Mouse (Mus musculus) splenic B cell, adult 2 months (primary cell): ENCODE results near the gene Gm28557.
"Not testable (repeated sequence)": the region's sequence is repeated elsewhere in the genome, so short reads cannot be mapped to it uniquely, and the experiment has no call there.

ENCODE experiments used
- DNase-seq: peaks from one replicate; pipeline ENCODE4 v3.0.0-alpha.2; 2011; ENCODE audit warnings: low read depth, low spot score
- H3K27me3 ChIP-seq: 2 replicates; pipeline ENCODE4 v1.6.1; 2012; ENCODE audit warnings: mild to moderate bottlenecking, low read length, moderate library complexity, mixed read lengths; ENCODE audit not compliant: control insufficient read depth, poor library complexity, insufficient read depth, severe bottlenecking
- H3K36me3 ChIP-seq: 2 replicates; pipeline ENCODE4 v1.6.1; 2012; ENCODE audit warnings: mild to moderate bottlenecking, low read length, moderate library complexity, mixed read lengths; ENCODE audit not compliant: control insufficient read depth, poor library complexity, insufficient read depth, severe bottlenecking

Gm28557 gene

DNA sequence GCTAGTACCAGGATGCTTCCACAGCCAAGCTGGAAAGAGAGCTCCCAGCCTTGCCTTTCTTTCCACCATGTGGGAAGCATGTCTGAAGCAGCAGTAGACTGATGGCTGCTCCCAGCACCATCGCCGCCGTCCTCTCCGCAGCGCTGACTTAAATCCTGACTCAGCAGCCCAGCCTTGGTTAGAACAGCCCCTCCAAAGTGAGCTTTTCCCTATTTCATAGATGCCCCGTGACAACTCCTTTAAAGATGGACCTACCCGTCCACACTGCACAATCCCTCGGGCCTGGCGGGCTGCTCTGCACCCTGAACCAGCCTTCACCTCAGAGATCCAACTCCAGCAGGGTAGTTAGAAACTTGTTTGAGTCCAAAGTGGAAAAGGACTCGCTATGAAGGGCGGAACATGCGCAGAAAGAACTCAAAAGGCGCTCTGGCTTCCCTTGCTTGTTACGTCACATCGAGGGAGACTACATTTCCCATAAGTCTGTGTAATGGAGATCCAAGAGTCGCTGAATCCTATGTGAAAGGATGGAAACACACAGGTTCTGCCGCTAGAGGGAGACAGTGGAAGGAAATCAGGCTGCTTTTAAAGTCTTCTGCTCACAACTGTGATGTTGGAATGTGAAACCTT, at the start of gene Gm28557:
TSS of gene Gm28557 (minus strand) at position 411 of the 627 bp plus-strand sequence.
- Histone ChIP-seq H3K36me3 (no peaks in the 10 kb centered on the region), H3K27me3 (no peaks in the 10 kb centered on the region)
- DNase-seq = peak; percentile 97

DNA sequence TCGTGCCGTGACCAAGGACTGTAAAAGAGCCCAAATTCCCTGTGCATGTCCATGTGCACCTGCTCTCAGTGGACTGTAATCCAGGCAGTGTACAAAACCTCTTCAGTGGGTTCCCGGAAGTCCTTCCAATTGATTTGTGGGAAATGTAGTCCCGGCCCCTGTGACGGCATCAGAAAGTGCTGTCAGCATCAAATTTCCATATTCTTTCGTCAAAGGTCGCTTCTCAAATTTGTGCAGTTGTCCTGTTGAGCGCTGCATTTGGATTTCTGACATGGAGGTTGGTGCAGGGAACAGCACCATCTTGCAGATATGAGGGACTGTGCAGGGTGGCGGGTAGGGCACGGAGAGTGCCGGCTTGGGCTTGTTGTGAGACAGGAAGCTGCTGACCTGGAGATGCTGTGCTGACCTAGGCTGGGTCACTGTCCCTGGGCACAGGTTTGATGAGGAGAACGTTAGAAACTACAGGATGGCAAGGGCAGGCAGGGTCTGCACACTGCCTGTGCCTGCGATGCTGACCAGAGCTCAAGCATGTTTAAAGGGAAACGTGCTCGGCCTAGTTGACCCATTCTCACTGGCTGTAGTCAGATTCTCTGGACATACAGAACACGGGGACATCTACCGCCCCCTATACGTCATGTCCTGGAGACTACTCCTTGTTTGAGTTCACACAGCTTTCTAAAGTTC, 19.8 kb upstream of the Gm28557 start:
- DNase-seq = peak; percentile 88
- Histone ChIP-seq H3K27me3 (no peaks in the 10 kb centered on the region), H3K36me3 (no peaks in the 10 kb centered on the region)

DNA sequence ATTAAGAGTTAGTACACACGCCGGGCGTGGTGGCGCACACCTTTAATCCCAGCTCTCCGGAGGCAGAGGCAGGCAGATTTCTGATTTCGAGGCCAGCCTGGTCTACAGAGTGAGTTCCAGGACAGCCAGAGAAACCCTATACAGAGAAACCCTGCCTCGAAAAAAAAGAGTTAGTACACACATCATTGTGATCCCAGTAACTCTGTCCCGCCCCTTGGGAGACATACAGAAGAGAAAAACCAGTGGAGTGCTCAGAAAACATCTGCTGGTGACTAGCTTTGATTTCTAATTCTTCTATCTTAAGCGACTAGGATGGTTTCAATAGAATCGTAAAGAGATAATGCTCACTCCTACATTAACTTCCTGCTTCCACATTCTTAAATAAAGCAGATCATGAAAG, 19.1 kb upstream of the Gm28557 start:
- H3K36me3 ChIP-seq, H3K27me3 ChIP-seq, DNase-seq: not testable (repeated sequence)

DNA sequence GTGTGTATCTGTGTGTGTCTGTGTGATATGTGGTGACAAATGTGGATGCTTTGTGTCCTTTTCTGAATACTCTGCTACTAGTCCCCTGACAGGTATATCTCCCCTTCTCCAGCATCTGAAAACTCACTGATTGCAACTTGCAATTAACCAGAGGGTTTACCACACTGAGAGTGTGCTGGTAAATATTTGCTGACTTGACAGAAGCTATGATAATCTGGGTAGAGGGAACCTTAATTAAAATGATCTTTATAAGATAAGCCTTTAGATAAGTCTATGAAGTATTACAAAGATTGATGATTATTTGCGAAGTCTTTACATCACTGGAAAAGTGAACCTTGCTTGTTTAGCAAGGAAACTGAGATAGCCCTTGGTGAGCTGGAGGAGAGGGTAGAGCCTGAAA, 16.1 kb upstream of the Gm28557 start:
- no peak for DNase-seq
- H3K27me3 ChIP-seq = no peaks in the 10 kb centered on the region

DNA sequence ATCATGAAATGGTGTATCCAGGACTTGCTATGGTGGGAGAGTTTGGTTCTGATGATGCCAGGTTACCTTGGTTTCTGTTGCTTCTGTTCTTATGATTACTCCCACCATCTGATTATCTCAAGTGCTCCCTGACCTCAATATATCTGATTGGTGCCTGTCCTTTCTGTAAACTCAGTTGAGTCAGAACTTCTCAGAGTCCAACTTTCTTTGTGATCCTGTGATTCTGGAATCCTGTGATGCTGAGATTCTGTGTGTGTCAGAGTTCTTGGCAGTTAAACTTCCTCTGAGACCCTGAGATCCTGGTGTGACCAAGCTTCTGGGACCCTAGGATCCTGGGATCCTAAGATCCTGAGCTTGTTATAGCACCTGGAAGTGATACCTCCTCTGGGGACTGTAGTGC, 13.0 kb upstream of the Gm28557 start, which contains the start of gene Zfp759:
TSS of gene Zfp759 (plus strand) at position 301 of the 400 bp plus-strand sequence.
- not testable (repeated sequence) for DNase-seq

More for the DNA sequence above, 16.1 kb upstream of the Gm28557 start:
- no peaks in the 10 kb centered on the region for H3K36me3 ChIP-seq

DNA sequence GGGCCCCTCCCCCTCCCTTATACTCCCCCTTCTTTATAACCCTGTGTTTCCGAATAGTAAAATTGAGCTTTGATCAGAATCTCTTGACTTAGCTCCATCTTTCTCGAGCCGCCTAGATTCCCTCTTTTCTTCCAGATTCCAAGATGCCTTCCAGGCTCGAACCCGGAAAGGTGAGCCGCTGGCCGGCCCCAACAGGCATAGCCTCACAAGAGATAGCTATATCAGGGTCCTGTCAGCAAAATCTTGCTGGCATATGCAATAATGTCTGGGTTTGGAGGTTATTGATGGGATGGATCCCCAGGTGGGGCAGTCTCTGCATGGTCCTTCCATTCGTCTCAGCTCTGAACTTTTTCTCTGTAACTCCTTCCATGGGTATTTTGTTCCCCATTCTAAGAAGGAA, 7.8 kb upstream of the Gm28557 start, which contains the start of gene Rslcan18:
TSS of gene Rslcan18 (minus strand) at position 101 of the 400 bp plus-strand sequence.
- H3K36me3 ChIP-seq, H3K27me3 ChIP-seq, DNase-seq: not testable (repeated sequence)

More for the DNA sequence above, 13.0 kb upstream of the Gm28557 start, which contains the start of gene Zfp759:
- not testable (repeated sequence) for H3K27me3 ChIP-seq, H3K36me3 ChIP-seq

DNA sequence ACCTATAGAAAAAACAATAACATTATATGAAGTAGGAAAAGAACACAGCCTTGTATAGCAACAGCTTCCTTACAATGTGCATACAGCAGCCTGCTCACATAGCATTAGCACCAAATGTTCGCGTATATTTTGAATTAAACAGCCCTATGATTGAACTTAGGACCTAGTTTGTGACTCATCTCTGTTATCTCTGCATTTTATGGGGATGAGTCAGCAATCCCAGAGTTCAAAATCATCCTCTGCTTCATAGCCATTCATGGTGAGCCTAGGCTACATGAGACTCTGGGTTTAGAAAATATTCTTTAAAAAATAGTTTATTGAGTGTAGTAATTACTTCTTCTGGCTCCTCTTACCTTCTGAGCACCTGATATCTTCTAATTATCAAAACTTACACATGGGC, 4.9 kb upstream of the Gm28557 start:
- no peak for DNase-seq
- H3K27me3 ChIP-seq = no peaks in the 10 kb centered on the region
- no peaks in the 10 kb centered on the region for H3K36me3 ChIP-seq

DNA sequence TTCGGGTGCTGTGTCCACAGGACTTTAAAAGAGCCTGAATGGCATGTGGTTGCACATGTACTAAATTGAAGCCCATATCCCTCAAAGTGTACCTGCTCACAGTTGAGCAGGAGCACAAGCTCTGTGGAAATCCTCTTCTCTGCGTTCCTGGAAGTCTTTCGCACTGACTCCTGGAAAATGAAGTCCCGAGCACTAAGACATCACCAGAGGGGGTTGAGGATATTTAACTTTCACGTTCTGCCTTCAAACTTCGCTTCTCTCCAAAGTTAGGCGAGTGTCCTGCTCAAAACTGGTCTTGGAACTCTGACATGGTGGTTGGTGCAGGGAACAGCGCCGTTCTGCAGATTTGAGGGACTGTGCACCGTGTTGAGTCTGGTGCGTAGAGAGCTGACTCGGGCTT, 3.7 kb upstream of the Gm28557 start:
- DNase-seq = no peak
- H3K27me3 ChIP-seq = no peaks in the 10 kb centered on the region
- no peaks in the 10 kb centered on the region for H3K36me3 ChIP-seq

DNA sequence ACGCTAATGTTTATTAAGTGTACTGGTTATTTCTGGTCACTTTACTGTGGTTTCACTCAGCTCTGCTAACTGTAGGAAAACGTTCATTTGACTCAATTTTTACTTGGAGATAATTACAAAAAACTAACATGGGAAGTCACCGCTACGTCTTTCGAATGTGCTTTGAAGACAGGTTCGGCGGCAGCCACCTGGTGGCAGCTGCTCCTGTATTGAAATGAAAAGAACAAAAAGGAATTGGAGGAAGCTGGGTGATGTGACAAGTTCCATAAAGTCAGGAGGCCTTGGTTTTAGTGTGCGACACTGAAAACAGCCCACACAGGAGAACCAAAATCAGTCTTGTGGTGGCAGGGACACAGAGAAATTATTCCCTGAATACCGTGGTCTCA, 410 bp upstream of the Gm28557 start:
- no peak for DNase-seq
- H3K36me3 ChIP-seq = no peaks in the 10 kb centered on the region
- H3K27me3 ChIP-seq = no peaks in the 10 kb centered on the region

DNA sequence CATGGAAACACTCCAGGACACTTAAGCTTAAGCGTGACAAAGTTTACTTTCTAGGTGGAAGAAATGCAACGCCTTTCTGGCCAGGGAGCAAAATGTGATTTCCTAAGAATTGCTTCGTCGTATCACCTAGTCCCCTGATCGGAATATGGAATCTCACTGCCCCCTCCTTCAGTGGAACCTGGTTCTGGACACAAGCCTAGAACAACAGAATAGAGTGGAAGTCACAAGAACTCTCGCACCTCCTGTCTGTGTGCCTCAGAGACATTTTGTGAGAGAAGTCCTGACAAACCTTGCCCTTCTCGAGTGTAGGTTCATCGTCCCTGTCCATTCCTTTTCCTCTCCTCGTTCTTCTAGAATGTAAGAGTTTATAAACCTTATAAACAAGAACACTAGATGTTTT, 723 bp downstream of the Gm28557 start:
- no peaks in the 10 kb centered on the region for H3K36me3 ChIP-seq
- no peak for DNase-seq
- no peaks in the 10 kb centered on the region for H3K27me3 ChIP-seq

DNA sequence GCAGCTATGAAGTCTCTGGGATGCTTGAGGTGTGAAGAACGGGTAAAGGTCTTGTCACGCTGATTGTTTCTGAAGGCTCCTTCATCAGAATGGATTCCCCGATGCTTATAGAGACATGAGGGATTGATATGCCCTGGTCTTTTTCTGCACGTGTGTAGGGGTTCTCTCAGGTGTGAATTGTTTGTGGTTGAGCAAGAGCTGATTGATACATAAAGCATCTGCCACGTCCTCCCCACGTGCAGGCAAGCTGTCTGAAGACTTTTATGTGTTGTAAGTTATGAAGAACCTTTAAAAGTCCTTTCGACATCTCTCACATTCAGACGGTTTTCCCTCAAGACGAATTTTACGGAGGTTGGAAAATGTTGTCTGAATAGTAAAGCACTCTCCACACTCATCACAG, 10.5 kb downstream of the Gm28557 start, which contains the start of gene Zfp708:
TSS of gene Zfp708 (minus strand) at position 101 of the 400 bp plus-strand sequence.
- H3K27me3 ChIP-seq = no peaks in the 10 kb centered on the region
- DNase-seq = no peak
- no peaks in the 10 kb centered on the region for H3K36me3 ChIP-seq

DNA sequence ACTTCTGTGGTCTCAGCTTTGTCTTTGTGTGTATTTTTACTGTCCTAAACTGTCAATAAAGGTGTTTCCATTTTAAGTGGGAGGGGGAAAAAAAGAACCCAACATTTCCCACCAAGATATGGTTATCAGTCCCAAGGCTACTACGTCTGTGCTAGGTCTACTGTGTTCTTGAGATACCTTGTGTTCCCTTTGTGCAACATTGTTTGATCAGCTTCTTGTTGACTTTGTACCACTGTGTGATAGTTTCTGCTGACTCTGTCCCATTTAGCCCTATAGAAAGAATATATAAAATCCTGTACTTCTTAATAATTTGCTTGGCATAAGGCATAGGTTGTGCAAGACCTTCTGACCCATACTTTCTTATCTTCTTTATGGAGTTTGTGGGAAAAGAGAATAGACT, 18.2 kb downstream of the Gm28557 start:
- no peaks in the 10 kb centered on the region for H3K27me3 ChIP-seq
- H3K36me3 ChIP-seq = no peaks in the 10 kb centered on the region; the same call in 1 of the 2 replicates
- DNase-seq = no peak

DNA sequence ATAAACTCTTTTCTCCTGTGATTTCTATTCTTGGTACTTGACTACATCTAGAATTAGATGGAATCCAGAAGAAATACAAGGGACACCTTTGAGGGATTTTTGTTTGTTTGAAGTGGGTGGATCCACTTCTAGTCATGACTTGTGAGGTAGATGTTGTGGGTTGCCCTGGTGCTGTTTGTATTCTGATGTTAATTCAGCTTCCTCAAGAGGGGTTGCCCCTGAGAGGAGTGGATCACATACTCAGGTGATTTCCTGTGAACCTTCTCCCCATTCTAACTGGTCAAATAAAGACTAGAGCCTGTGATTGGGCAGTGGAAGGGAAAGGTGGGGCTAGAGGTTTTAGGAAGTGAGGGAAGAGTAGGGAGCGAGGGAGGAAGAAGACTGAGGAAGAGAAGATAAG, 26.5 kb downstream of the Gm28557 start:
- H3K36me3 ChIP-seq = no peaks in the 10 kb centered on the region
- no peaks in the 10 kb centered on the region for H3K27me3 ChIP-seq
- DNase-seq = peak; percentile 53

DNA sequence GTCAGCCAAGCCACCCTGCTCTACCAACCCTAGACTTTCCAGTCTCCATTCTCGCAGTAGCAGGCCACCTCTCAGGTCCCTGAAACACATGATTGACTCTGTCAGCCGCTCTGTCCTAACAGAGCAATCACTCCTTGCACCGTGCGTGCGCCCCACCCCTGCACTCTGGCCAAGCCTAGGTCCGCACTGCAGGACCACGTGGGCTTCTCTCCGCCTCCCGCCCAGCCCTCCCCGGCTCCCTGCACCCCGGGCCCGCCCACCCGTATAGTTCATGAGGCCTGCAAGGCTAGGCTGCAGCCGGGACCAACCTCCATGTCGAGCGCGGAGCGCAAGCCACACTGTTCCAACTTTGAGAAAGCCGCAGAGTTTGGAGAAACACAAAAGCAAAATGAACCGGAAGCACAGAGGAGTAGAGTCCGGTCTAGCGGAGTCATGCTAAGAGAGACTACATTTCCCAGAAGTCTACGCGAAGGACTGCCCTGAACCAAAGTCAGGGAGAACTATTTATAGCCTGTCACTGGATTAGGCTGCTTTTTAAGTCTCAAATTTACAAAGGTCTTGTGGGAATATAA, 27.2 kb downstream of the Gm28557 start:
- DNase-seq = peak; percentile 72
- H3K36me3 ChIP-seq = no peaks in the 10 kb centered on the region
- no peaks in the 10 kb centered on the region for H3K27me3 ChIP-seq

DNA sequence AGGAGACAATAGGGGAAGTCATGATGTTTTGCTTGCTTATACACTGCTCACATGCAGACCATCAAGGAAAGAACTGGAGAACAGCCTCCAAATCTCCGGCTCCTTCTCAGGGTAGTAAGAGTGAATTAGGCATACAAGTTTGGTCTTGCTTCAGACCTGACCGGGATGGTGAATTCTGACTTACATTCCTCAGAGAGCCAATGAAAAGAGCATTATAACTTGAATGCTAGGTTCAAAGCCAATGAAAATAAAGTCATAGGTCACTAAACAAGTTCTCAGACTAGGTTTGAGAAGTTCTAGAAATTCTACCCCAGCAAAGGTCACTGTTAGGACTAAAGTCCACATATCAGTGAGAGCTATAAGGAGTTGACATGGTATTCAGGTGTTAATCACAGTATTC, 31.2 kb downstream of the Gm28557 start:
- no peaks in the 10 kb centered on the region; the same call in 1 of the 2 replicates for H3K27me3 ChIP-seq
- 0 out of 2 replicates have a peak, but pooled peaks cover 4% of the 10 kb centered on the region for H3K36me3 ChIP-seq
- no peak for DNase-seq
